ENCODE assay signal across 9 mouse cellular contexts in the genomic region with DNA sequence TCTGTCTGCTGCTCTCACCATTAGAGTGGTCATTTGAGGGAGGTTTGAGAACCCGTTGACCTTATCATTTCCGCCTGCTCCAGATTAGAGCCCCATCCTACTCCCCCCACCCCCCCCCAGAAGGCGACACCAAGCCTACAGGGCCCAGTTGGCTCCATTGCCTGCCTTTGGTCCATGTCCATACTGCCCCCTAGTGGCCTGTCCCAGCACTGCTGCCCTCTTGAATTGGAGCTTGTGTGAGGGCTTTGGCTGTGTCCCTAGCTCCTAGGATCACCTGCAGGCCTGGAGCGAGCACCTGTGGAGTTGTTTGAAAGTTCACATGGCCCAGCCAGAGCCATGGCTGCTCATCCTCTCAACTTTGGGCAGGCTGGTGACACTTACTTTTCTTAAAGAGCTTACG.
A peak's percentile ranks its signal among the peaks of the same experiment; 100 is the strongest.
DNase-seq lines count a peak whose midpoint lies in the region; ATAC-seq and TF ChIP-seq lines count a peak whose summit lies in the region.
"Had no signal": no experiment of that assay in that cellular context is flagged by ENCODE, and none has a peak within 500 bp of the region (broad histone marks: within the 10 kb centered on the region; RNA-seq: fewer than 3 reads in every experiment).

No protein-coding gene starts in this region.

- H3K27ac ChIP-seq in kidney, postnatal 0 days, result no peak overlapping the region
- H3K27ac ChIP-seq in liver, embryonic 14.5 days, result no peak overlapping the region
- H3K27ac ChIP-seq: limb, embryonic 13.5 days had no signal

- H3K4me1 ChIP-seq in E14TG2a.4 (replicated peaks; ENCODE audit: low read depth, low read length), result peaks cover 89% of the 10 kb centered on the region
- peaks cover 18% of the 10 kb centered on the region for H3K4me1 ChIP-seq in kidney, postnatal 0 days (replicated peaks; ENCODE audit: insufficient read depth, low read length)
- peaks cover 0 to 7% of the 10 kb centered on the region in 2 experiments; a peak in 2 of 4 replicates for H3K4me1 ChIP-seq in liver, embryonic 14.5 days (replicated peaks; ENCODE audit: control insufficient read depth in 2 of 2, insufficient read depth in 2 of 2, low read length in 1 of 2)

- TF ChIP-seq EP300 in liver, embryonic 14.5 days (IDR thresholded peaks at IDR 0.05; ENCODE audit: low read depth), result no peak

- peak; percentile 96 for TF ChIP-seq CTCF in E14TG2a.4 (conservative IDR thresholded peaks at IDR 0.05; ENCODE audit: low read length)
- TF ChIP-seq CTCF in kidney, postnatal 0 days (IDR thresholded peaks at IDR 0.05; ENCODE audit: low read depth), result peak; percentile 85
- TF ChIP-seq CTCF in liver, embryonic 14.5 days (IDR thresholded peaks at IDR 0.05; ENCODE audit: low read depth), result peak; percentile 94

- peak; percentile 75 for DNase-seq in A20 (ENCODE audit: low read depth, low spot score)
- DNase-seq in cerebellum, adult 11-12 months, result peak; percentile 37
- peak; percentile 66 to 68 for DNase-seq in frontal cortex, postnatal 25 days (ENCODE audit: low spot score in 2 of 2)
- DNase-seq in kidney, postnatal 0 days (ENCODE audit: low spot score), result peak; percentile 77
- peak; percentile 30 to 52 (median 38) for DNase-seq in liver, embryonic 14.5 days (ENCODE audit: low read depth in 3 of 3, low spot score in 3 of 3)
- peak; percentile 79 for DNase-seq in right cerebral cortex, postnatal 4 days

- no peak overlapping the region for H3K4me2 ChIP-seq in kidney, postnatal 0 days (ENCODE audit: low read length)
- no peak overlapping the region for H3K4me2 ChIP-seq in liver, embryonic 14.5 days (ENCODE audit: low read depth)
- H3K4me2 ChIP-seq: limb, embryonic 13.5 days had no signal

- 68% methylated on average over 5 of the region's 5 CpGs for WGBS in kidney, postnatal 0 days
- WGBS in liver, embryonic 14.5 days (ENCODE audit: insufficient replicate concordance), result 17% methylated on average over 5 of the region's 5 CpGs

- ATAC-seq in kidney, postnatal 0 days (replicated peaks; ENCODE audit: low FRiP score, low read depth), result no peak
- no peak for ATAC-seq in liver, embryonic 14.5 days (ENCODE audit: insufficient read depth)
- no peak for ATAC-seq in inflammation-experienced regulatory T-cells, adult 6 months

- no peaks in the 10 kb centered on the region for H3K9me3 ChIP-seq in E14TG2a.4 (ENCODE audit: low read length)
- H3K9me3 ChIP-seq in kidney, postnatal 0 days (replicated peaks; ENCODE audit: low read length), result no peaks in the 10 kb centered on the region
- H3K9me3 ChIP-seq in liver, embryonic 14.5 days (ENCODE audit: control insufficient read depth, low read length), result no peaks in the 10 kb centered on the region
- H3K9me3 ChIP-seq: limb, embryonic 13.5 days had no signal

- no peaks in the 10 kb centered on the region for H3K27me3 ChIP-seq in E14TG2a.4 (ENCODE audit: insufficient read depth, low read length)
- no peaks in the 10 kb centered on the region for H3K27me3 ChIP-seq in kidney, postnatal 0 days (ENCODE audit: insufficient read depth, low read length)
- no peaks in the 10 kb centered on the region for H3K27me3 ChIP-seq in liver, embryonic 14.5 days (ENCODE audit: control insufficient read depth, insufficient read depth, low read length)
- H3K27me3 ChIP-seq: limb, embryonic 13.5 days had no signal

- peaks cover 95% of the 10 kb centered on the region for H3K36me3 ChIP-seq in E14TG2a.4 (ENCODE audit: insufficient read depth, low read length)
- H3K36me3 ChIP-seq in kidney, postnatal 0 days (ENCODE audit: insufficient read depth, low read length), result 0 out of 2 replicates have a peak, but pooled peaks cover 3% of the 10 kb centered on the region
- H3K36me3 ChIP-seq in liver, embryonic 14.5 days (replicated peaks; ENCODE audit: control insufficient read depth, insufficient read depth, low read depth), result no peaks in the 10 kb centered on the region

- H3K4me3 ChIP-seq in E14TG2a.4 (replicated peaks; ENCODE audit: low read length), result no peak overlapping the region
- H3K4me3 ChIP-seq in kidney, postnatal 0 days (replicated peaks; ENCODE audit: low read depth, low read length), result no peak overlapping the region
- H3K4me3 ChIP-seq in liver, embryonic 14.5 days (ENCODE audit: insufficient read depth in 1 of 2, low read depth in 2 of 2, low read length in 2 of 2), result no peak overlapping the region
- H3K4me3 ChIP-seq: limb, embryonic 13.5 days had no signal

- H3K9ac ChIP-seq in kidney, postnatal 0 days (ENCODE audit: low read depth, low read length), result no peak overlapping the region
- no peak overlapping the region for H3K9ac ChIP-seq in liver, embryonic 14.5 days (replicated peaks)
- H3K9ac ChIP-seq: limb, embryonic 13.5 days had no signal
